Mouse (Mus musculus) naive thymus-derived CD4-positive, alpha-beta T cell, adult 5 months (primary cell): ENCODE data around the gene Hps5. TPM values are rescaled to one million over a fixed set of nuclear protein-coding genes. Genes with fewer than 3 reads are reported as not detected.

ENCODE experiments used
- polyA plus RNA-seq: library from polyadenylated mRNA; unstranded; fragments of 100-300 nt; shearing (Covaris generic); gene quantifications from one replicate; pipeline ENCODE4 v1.2.1, GENCODE M21; 2017

Hps5 gene
- 48.7 TPM for polyA plus RNA-seq

DNA sequence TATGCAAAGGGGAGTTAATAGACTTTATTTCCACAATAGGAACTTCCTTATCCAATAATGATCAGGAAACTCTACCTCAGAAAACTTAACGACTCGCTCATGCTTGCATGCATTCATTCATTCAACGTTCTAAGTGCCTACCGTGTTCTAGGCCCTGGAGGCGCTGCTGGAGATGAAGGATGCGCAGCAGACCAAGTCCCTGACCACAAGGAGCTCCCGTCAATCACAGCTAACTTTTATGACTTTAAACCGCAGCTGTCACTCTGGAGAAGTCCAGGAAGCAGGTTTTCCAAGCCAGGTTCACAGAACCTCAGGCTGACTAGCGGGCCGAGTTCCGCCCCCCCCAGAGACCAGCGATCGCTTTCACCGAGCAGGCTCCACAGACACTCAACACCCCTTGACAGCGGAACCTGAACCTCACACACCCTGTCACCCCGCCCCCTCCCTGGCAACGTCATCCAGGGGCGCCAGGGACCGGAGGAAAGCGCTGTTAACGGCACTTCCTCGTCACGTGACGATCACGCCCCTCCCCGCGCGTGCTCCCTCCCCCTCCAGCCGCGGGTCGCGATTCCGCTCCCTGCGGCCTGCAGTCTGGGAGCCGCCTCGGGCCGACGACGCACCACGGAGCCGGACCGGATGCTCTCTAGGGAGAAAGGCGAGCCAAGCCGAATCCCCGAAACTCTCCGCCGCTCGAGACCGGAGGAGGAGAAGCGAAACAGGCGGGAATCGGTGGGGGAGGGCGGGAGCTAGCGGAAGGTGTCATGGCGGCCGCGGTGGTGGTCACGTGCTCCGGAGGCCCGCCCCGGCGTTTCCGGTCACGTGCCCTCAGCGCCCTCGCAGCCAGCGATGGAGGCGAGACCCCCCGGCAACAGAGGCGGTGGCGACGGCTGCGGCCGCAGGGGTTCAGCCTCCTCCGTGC is at the start of gene Hps5, which contains the start of gene Gtf2h1:
Hps5 (minus strand) TSS at position 778 of the 919 bp plus-strand sequence.
Gtf2h1 (plus strand) TSS at position 817 of the 919 bp plus-strand sequence.

DNA sequence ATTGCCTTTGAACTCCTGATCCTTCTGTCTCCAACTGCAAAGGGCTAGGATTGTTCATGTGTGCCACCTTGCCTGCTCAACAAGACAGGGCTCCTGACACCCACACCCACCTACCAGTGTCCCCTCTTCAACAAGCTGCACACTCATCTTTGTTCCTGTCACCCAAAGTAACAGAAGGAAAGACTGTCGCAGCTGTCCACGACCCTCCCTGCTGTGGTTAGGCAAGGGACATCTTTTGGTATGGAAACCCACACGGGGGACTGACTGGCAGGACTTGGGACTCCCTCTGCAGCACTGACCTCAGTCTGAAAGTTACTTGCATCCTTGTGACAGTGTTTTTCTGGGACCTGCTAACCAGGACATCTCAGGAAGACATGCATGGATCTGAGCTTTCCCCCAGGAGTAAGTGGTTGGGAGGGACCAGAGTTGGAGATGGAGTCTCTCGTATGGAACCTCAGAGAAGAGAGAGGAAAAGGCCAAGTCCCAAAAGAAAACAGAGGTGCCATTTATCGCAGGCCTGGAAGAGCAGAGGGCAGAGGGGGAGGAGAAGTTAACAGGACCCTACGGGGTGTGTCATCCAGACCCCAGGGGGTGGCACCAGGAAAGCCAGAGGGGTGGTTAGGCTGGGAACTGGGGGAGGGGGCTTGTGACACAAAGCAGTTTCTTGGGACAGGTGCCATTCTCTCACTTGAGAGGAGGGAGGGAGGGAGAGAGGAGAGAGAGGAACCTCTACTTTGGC is 45.1 kb upstream of the Hps5 start, which contains the start of gene Ldha:
Ldha (plus strand) TSS at position 689 of the 739 bp plus-strand sequence.

DNA sequence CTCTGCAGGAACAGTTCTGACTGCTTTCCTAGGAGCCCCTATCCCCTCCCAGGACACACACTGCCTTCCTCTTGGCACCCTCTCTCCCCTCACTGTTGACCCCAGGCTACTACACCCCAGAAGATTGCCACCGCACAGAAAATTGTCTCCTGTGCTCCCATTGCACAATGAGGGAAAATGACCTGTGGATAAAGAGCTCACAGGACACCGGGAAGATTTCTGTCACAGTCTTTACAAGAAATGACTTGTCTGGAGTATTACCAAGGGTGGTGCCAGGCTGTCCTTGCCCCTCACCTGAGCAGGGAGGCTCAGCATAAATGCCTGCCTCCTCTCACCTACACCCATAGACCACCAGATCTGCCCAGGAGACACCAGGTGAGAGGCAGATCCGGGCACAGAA is 44.4 kb downstream of the Hps5 start, which contains the start of gene Saa2:
Saa2 (plus strand) TSS at position 301 of the 400 bp plus-strand sequence.

DNA sequence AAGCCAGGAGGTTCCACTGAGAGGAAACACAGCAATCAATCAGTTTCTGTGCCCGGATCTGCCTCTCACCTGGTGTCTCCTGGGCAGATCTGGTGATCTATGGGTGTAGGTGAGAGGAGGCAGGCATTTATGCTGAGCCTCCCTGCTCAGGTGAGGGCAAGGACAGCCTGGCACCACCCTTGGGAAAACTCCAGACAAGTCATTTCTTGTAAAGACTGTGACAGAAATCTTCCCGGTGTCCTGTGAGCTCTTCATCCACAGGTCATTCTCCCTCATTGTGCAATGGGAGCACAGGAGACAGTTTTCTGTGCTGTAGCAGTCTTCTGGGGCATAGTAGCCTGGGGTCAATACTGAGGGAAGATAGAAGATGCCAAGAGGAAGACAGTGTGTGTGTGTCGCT is 53.0 kb downstream of the Hps5 start, which contains the start of gene Saa1:
Saa1 (minus strand) TSS at position 101 of the 400 bp plus-strand sequence.

DNA sequence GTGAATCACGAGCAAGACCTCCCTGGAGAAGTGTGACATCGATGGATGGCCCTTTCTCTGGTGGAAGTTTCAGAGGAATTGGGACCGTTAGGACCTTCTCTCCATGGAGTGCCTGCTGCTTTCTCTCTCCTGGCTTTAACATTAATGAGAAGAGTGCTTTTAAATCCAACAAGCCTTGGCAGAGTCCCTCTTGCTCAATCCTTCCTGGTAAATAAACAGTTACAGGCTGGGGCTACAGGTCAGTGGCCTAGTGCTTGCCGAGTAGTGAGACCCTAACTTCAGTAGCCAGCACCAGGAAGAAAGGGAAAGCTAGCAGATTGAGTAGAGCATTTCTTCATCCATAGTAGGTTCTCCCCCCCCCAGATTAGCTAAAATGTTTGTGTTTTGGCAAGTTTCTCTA is 63.4 kb downstream of the Hps5 start, which contains the start of gene Saa4:
Saa4 (minus strand) TSS at position 146 of the 400 bp plus-strand sequence.

DNA sequence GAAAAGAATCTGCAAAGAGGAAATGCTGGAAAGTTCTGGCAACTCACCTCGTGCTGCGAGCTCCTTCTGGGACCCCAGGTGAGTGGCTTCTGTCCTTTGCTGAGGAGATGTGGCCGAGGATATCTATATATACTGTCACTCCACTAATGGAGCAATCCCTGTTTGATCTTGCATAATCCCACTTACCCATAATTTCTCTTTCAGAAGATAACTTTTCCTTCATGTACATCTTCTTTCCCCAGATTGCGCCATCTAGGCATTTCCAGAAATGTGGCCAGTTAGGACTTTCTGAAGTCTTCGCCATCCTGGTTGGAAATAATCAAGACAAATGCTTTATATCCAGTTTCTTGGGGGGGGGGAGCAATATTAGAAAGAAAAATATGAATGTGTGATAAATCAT is 80.3 kb downstream of the Hps5 start, which contains the start of gene Saa3:
Saa3 (minus strand) TSS at position 101 of the 400 bp plus-strand sequence.

Other genes with a start within 250 kb of the Hps5 start
- 17.9 TPM for gene Sergef, start 156.3 kb downstream of the Hps5 start, polyA plus RNA-seq
- not detected for gene Tph1, start 123.5 kb downstream of the Hps5 start, polyA plus RNA-seq
- gene Saal1, start 85.4 kb downstream of the Hps5 start, polyA plus RNA-seq, result 11.6 TPM
- not detected for gene Saa3, start 80.4 kb downstream of the Hps5 start, polyA plus RNA-seq
- gene Saa4, start 63.5 kb downstream of the Hps5 start, polyA plus RNA-seq, result not detected
- not detected for gene Saa1, start 53.1 kb downstream of the Hps5 start, polyA plus RNA-seq
- gene Saa2, start 44.3 kb downstream of the Hps5 start, polyA plus RNA-seq, result not detected
- 56.7 TPM for gene Gtf2h1, start within 50 bp of the Hps5 start, polyA plus RNA-seq
- gene Ldha, start 45.4 kb upstream of the Hps5 start, polyA plus RNA-seq, result 938 TPM
- gene Ldhc, start 65.1 kb upstream of the Hps5 start, polyA plus RNA-seq, result not detected
- 96.4 TPM for gene Tsg101, start 123.9 kb upstream of the Hps5 start, polyA plus RNA-seq
- gene Uevld, start 162.5 kb upstream of the Hps5 start, polyA plus RNA-seq, result 6.1 TPM
- not detected for gene Gm9999, start 187.5 kb upstream of the Hps5 start, polyA plus RNA-seq
- 74.5 TPM for gene Spty2d1, start 212.3 kb upstream of the Hps5 start, polyA plus RNA-seq